Mouse (Mus musculus): Measurements from ENCODE around the gene Calhm5.

The Calhm5 gene

DNA sequence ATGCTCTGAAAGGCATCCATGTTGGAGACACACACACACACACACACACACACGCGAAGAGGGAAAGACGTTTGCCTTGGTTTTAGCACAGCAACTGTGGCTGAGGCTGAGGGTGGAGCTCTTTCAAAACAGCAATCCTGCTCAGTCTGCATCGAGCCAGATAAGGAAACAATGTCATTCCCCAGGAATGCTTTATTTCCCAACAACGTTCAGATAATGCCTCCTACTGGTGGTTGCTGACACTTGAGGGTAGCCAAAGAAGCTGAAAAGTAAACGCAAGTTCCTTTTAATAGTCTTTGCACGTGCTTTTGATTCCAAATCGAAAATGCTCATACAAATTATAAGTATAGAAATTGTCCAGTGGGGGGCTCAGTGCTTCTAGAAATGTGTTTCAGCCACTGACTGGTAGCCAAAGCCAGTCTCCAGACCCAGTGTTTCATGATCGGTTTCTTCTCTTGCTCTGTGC, at the start of gene Calhm5:
Calhm5 (minus strand) TSS at position 102 of the 466 bp plus-strand sequence.
- WGBS, result 8% methylated on average over 9 of the region's 9 CpGs

DNA sequence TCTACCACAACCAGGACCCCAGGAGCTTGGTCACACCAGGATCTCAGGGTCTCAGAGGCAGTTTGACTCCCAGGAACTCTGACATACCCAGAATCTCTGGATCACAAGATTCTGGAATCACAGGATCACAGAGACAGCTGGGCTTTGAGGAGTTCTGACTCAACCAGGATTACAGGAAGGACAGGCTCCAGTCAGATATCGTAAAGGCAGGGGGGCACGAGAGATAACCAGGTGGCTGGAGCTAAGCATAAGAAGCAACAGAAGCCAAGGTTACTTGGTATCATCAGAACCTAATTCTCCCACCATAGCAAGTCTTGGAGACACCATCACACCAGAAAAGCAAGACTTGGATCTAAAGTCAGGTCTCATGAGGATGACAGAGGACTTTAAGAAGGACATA, 45.4 kb upstream of the Calhm5 start:
- 92% methylated on average over 2 of the region's 2 CpGs for WGBS

DNA sequence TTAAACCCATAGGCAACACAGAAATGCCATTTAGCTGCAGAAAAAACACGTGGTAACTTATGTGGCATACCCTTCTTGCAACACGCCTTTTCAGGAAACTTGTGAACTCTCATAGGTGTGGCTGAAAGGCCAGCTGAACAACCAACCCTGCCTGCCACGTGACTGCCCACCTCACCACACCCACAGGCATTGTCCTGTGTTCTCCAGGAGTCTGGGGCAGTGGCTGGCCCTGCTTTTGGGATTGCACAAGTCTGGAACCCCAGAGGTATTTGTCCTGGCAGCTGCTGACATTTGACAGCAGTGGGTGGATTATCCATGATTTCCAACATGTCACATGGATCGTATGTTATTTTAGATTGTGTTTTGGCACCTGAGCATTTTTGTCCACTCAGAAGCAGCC, 43.4 kb upstream of the Calhm5 start:
- WGBS, result 71% methylated on average over 4 of the region's 4 CpGs

DNA sequence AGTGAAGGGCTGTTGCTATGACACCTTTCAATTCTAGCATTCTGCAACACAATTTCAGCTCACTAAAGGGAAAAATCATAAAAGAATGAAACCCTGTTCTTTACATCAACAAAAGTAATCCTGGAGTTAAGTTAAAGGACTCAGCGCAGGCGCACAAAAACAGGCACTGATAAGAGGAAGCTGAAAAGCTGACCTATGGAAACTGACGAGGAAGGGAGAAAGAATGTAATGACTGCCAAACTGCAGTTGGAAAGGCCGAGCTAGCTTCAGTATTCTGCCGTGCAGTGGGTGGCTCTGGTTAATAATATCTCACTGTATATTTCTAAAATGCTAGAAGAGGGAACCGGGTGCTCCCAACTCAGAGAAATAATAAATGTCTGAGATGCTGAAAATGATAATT, 41.7 kb upstream of the Calhm5 start:
- WGBS, result 50% methylated on average over 6 of the region's 6 CpGs

DNA sequence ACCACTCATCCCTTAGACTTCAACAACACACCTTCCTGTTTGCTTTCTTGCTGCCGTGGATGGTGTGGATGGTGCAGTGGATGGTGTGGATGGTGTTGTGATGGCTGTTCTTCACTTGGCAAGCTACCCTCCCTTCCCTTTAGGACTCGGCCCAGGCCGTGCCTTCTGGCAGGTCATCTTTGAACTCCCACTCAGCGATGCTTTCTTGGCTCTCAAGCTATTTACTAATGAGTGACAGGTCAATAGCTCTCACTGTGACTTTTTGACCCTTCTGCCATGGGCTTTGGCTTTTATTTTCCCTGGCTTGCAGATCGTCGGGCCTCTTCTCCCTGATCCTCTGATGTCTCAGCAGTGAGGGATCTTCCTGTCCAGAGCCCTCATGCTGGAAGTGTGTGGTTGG, 40.1 kb upstream of the Calhm5 start:
- 63% methylated on average over 6 of the region's 6 CpGs for WGBS

DNA sequence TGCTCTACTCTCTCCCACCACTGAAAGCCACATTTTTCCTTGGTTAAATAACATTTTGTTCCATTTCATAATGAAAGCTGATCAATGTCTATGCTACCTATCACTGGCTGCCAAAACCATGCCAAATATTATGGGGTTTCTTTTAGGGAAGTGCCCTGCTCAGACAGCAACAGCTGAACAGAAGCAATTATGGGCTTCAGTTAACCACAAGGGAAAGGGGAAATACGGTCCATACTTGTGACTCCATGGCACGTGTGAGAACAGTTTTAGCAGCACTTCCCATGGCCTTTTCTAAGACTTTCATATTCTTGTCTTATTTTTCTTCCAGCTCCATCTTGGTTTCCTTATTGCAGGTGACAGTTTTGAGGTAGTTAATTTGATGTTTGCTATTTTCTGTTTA, 35.0 kb upstream of the Calhm5 start:
- whole genome bisulfite sequencing, result 74% methylated on average over 2 of the region's 2 CpGs

DNA sequence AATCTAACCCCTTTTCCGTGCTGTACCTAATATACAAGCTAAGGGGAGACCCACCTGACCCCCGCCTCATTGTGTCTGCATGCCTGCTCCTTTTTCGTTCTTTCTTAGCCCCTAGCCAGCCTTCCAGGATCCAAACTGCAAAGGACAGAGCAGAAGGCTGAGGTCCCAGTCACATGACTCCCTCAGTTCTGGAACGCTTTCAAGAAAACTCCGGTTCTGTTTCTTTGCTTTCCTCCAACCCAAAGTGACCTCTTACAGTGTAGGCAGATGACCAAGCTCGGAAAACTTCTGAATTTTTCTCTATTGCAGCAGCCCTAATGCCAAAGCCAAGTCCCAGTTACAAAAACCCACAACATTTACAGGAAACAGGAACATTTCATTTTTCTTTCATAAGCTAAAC, 32.1 kb upstream of the Calhm5 start:
- 72% methylated on average over 6 of the region's 6 CpGs for WGBS

DNA sequence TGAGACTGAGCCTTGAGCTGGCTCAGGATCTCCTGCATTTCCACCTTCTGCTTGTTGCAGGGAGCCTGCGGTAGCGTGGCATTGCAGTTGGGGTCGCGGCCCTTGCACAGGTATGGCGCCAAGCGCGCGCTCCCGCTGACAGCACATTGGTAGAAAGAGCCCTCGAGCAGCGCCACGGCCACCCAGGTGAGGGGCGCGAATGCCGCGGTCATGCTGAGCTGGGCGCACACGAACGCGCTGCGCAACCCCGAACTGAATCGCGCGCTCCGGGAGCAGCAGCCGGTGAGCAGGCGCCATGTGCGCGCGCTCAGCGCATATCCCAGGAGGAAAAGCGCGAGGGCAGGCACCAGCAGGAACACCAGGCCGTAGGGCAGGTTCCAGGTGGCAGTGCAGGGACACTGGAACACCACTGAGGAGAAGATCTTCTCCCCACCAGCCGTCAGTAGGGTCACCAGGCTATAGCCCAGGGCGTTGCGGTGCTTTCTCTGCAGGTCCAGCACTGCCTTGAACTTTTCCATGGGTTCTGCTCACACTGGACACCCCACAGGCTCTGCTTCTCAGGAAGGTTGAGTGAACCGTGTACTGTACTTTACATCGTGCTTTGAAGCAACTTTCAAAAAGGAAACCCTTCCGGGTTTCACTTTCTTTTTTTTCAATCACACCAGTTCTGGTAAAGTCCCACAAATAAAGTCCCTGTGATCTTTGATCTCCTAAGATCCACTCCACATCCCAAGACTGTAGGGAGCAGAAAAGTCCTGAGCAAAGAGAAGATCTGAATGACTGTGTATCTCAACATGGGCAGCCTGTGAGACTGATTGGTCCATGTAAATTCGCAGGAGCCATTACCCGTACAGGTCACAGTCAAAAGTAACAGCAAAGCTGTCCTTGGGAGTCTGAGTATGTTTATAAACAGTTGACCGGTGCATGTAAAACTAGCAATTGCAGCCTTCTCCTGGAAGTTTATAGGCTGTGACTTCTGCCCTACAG, 31.4 kb upstream of the Calhm5 start, which contains the start of gene Calhm6:
Calhm6 (minus strand) TSS at position 593 of the 987 bp plus-strand sequence.
- 14% methylated on average over 44 of the region's 44 CpGs for WGBS

DNA sequence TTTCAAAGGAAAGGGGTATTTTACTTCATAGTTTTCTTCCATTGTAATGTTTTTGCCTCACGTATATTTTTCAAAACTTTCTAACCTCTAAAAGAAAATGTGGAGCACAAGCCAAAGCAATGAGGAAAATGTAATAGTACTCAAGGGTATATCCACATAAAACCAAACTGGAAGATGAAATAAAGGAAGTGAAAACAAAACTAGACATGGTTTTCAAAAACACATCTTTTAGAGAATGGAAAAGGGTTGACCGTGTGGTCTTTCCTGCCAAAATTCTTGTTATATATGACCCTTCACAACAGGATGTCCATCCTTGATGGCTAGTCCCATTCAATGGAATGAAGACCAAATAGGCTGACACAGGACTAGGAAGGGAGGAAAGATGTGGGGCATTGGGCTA, 22.1 kb upstream of the Calhm5 start:
- 92% methylated on average over 2 of the region's 2 CpGs for WGBS

DNA sequence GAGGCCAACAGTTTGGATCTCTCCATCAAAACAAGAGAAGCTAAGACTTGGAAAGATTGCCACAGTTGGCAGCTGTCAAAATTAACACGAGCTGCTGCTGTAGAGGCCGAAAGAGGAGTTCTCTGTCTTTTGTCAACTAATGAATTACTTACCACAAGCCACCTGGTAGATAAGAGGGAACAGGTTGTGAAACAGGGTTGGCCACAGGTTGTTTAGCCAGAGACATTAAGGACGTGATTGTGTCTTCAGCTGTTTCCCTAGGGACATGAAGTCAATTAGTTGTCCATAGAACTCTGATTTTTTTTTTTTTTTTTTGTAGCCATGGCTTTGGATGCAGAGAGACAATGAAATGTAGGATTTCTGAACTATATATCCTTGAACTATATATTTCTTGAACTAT, 20.8 kb upstream of the Calhm5 start:
- 71% methylated on average over 3 of the region's 3 CpGs for WGBS

DNA sequence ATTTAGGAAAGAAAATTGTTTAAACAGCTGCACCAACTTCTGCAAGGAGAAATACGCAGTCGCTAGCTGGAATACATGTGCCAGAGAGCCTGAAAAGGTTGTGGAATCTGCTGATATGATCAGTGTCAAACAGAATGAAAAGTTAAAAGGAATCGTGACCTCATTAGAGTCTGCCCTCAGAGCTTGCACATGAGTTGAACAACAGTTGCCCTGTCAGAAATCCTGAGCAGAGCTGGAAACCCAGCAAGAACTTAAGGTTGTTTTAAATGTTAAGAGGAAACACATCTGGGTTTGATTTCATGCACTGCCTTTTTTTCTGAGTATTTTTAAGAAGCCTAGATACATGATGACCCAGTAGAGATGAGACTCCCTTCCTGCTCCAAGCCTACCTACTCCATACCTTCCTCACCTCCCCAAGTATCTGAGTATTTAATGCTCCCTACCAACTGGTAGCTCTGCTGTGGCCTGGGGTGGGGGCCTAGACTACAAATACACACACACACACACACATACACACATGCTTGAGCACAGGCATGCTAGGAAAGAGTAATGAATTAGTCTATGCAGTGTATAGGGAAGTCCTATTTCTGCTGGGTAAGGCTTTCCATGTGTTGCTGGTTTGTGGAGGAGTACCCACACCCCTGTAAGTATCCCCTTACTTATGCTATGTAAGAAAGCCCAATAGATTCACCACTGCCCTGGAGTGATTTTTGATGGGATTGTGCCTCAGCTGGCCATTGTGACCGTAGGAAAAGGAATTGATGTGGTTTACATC, 15.8 kb upstream of the Calhm5 start:
- WGBS, result 88% methylated on average over 4 of the region's 4 CpGs

DNA sequence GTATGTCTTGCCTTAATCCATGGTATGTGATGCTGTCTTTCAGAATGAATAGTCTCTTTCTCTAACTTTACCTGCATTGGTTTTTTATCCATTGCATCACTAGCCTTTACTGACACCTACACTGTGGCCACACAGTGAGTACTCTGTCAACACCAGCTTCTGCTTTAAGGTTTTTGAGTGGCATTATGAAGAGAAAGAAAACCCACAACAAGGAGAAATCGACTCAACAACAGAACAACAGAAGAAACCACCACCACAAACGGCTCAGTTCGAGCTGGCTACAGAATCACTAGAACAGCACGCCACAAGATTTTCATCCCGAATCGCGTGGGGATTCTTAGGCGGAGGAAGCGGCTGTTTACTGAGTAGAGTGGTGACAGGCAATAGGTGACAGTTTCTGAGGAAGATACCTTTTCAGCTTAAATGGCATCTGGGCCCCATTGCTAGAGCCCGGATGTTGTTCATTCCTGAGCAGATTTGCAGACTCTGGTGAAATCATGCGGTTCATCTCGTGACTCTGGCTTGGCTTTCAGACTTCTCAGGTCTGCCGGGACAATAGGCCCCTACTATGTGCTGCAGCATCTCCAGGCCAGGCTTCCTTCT, 14.6 kb upstream of the Calhm5 start:
- WGBS, result 82% methylated on average over 13 of the region's 13 CpGs

DNA sequence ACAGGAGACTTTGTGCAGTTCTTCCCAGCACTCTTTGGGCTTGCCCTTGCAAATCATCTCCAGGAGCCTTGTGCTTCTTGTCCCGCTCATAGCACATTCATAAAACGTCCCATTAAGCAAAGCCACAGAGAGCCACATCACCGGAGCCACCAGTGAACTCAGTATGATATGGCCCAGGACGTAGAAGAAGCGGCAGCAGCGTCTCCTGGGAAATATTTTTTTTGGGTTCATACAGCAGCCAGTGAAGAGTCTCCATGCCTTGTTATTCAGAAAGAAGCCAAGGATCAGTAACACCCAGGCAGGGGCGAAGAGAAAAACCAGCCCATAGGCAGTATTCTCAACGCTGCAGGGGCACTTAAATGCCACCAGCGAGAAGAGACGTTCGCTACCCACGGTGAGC, 355 bp downstream of the Calhm5 start:
- 32% methylated on average over 12 of the region's 12 CpGs for WGBS

DNA sequence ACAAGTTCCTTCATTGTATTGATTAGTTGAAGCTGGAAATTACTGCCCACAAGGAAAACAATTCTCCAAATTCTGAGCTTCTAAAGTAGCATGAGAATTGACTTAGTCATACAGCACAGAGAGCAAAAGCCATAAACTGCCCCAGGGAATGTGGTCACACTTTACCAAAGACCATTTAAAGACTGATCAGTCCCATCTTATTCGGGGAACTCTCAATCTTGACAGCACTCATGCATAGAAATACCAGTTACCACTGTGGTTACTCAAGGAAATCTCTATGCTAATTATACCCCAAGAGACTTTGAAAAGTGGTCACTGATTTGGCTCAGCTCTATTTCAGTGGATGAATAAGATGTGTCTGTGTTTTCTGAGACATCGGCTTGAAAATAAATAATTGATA, 1.2 kb downstream of the Calhm5 start:
- WGBS, result 51% methylated on average over 2 of the region's 2 CpGs

DNA sequence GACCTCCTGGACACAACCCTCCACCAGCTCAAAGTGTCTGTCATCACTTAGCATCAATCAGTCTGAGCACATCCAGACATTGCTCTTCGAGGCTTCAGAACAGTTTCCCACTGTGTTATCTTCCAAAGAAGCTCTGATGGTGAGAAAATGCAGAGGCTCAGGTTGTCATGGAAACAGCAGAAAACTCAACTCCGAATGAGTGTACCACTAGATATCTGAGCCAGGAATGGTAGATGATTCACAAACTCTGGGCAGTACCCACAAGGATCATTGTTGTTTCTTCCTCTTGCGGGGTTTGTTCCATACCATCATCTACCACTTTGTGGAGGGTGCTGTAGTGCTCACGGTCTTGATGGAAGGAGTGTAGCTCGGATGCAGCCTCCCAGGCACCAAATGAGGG, 4.4 kb downstream of the Calhm5 start:
- 33% methylated on average over 5 of the region's 5 CpGs for WGBS

DNA sequence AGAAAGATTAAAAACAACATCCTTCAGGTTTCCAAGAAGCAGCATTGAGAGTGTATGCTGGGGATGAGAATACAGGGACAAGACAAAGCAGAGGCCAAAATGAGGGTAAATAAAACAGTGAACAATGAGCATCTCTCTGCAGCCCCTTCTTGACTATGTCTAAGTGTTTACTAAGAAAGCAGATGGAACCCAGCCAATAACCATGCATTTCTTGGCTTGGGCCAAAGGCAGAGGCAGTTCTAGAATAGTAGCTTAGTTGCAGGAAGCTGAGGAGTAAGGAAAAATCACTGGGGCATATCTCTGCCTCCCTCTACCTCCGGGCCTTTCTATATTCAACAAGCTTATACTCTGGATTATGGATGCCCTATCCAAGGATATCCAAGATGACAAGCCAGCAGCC, 5.8 kb downstream of the Calhm5 start:
- WGBS, result 33% methylated on average over 1 of the region's 1 CpGs

DNA sequence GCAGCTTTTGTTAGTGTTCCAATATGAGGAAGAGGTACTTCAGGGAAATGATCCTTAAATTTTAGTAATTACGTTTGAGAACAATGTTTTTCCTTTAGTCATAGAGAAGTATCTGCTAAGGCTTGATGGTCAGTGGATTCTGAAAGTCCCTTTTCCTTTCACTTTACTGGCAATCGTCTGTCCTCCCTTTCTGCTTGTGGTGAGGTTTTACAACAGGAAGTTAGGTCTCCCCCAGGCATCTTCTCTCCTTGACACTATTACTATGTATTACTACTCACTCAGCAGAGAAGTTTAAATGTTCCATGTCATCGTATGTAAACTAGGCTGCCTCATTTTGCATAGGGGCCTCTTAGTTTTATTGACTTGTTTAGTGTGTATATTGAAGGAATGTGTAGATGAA, 6.8 kb downstream of the Calhm5 start:
- 81% methylated on average over 3 of the region's 3 CpGs for WGBS

DNA sequence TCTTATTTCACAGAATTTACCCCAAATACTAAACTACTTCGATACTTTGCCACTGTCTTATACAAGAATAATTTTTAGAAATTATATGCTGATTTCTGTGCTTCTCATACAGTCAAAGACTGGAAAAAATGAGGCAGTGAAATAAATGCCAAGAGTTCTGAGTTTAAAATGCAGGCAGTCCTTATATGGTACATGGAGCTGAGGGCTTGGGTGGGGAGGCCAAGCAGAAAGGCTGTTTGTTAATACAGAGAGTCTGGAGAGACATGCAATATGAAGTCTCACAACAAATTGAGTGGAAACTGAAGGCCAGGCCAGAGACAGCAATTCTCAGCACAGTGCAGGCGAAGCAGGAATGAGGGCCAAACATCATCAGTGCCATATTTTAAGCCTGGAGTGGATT, 7.8 kb downstream of the Calhm5 start:
- 83% methylated on average over 2 of the region's 2 CpGs for WGBS

DNA sequence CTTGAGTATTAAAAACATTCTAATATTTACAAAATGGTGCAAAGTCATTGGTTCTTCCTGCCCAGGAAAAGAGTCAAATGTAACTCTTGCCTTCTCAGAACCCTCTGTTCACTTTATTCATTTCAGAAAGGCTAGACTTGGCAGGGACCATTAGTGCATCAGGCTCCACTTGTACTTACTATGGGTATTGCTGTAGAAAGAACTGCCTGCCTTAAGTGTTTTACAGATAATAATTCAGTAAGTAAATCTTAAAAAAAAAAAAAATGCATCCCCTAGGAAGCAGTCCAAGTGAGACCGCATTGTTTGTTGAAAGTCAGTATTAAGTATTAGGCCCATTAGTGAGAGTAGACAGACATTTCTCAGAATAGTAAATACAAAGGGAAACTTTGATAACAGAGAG, 9.8 kb downstream of the Calhm5 start:
- 87% methylated on average over 1 of the region's 1 CpGs for WGBS

DNA sequence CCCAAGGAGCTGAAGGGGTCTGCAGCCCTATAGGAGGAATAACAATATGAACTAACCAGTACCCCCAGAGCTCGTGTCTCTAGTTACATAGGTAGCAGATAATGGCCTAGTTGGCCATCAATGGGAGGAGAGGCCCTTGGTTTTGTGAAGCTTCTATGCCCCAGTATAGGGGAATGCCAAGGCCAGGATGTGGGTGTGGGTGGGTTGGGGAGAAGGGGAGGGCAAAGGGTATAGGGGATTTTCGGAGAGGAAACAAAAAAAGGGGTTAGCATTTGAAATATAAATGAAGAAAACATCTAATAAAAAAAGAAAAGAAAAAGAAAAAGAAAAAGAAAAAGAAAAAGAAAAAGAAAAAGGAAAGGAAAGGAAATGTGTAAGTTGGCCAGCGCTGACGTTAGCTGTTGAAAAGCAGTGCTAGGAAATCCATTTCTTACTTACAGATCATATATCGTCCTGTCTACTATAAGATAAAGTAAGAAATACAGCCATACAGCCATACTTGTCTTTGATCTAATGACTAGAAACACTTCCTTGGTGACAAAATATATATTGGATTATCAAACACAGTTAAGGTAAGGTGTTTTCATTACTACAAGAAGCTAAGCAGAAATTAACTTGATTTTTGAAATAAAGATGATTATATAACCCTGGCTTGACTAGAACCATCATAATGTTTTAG, 21.7 kb downstream of the Calhm5 start:
- WGBS, result 89% methylated on average over 5 of the region's 5 CpGs

DNA sequence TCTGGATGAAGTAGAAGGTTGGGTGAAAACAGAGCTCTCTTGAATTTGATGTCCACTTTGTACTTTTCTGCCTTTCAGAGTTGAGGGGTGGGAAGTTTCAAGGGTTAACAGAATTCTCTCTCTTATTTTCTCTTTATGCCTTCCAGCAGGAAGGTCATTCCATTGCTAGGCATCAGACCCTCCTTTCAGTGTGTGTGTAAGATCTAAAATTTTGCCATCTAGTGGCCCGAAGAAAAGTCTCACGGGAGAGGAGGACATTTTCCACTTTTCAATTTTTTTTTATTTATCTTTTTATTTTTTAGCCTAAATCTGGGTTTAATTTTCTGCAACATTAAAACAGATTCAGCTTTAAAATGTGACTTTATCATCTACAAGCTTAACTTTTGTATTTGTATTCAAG, 24.7 kb downstream of the Calhm5 start:
- WGBS, result 35% methylated on average over 2 of the region's 2 CpGs

Data from cerebral cortex, adult 2 months (tissue).